Mouse (Mus musculus) kidney, embryonic 16.5 days (tissue): ENCODE measurements around the gene Megf6. TPM values are rescaled to one million over a fixed set of nuclear protein-coding genes. Genes with fewer than 3 reads are reported as not detected.
A peak's percentile ranks its signal among the peaks of the same experiment; 100 is the strongest.

Experiments
- ATAC-seq: fragments of 200-750 bp; cut with Nextera tagmentation; 2 replicates; pipeline ENCODE4 v1.8.0; 2017; ENCODE audit warnings: moderate TSS enrichment; ENCODE audit not compliant: low FRiP score, low TSS enrichment
- H3K27ac ChIP-seq: fragments of 300-500 bp; sonication (generic); 2 replicates; pipeline ENCODE4 v1.5.1; 2014; ENCODE audit warnings: low read length
- H3K27me3 ChIP-seq: fragments of 300-500 bp; sonication (generic); 2 replicates; pipeline ENCODE4 v1.6.1; 2014; ENCODE audit warnings: low read length, control low read depth, mixed read lengths; ENCODE audit not compliant: insufficient read depth
- H3K36me3 ChIP-seq: fragments of 300-500 bp; sonication (generic); 2 replicates; pipeline ENCODE4 v1.6.1; 2014; ENCODE audit warnings: low read length, control low read depth, mixed read lengths; ENCODE audit not compliant: insufficient read depth
- H3K4me1 ChIP-seq: fragments of 300-500 bp; sonication (generic); 2 replicates; pipeline ENCODE4 v1.6.1; 2014; ENCODE audit warnings: low read length, control low read depth, mixed read lengths; ENCODE audit not compliant: insufficient read depth
- H3K4me2 ChIP-seq: fragments of 300-500 bp; sonication (generic); replicated peaks from 2 replicates; pipeline ENCODE4 v1.6.1; 2014; ENCODE audit warnings: low read depth, low read length
- H3K4me3 ChIP-seq: fragments of 300-500 bp; sonication (generic); 2 replicates; pipeline ENCODE4 v1.5.1; 2014; ENCODE audit warnings: mild to moderate bottlenecking, low read length
- H3K9ac ChIP-seq: fragments of 300-500 bp; sonication (generic); replicated peaks from 2 replicates; pipeline ENCODE4 v1.6.1; 2014; ENCODE audit warnings: low read length
- H3K9me3 ChIP-seq: fragments of 300-500 bp; sonication (generic); 2 replicates; pipeline ENCODE4 v1.6.1; 2016; ENCODE audit warnings: low read length, control low read depth
- WGBS: fragments of 180-500 bp; shearing (Covaris S2); extraction: QIAGEN DNeasy Blood & Tissue Kit; methylation state at CpG from one replicate; pipeline ENCODE4 v1.1.7; 2014; 5-methylcytosine and 5-hydroxymethylcytosine counted together
- polyA plus RNA-seq: library from polyadenylated mRNA; unstranded; fragments of >200 nt; fragmentation: Nextera tagmentation; extraction: Ambion mirVana; gene quantifications from 2 replicates; pipeline ENCODE4 v1.2.1, GENCODE M21; 2015

Megf6 gene
- polyA plus RNA-seq, 1 experiment from 2014 or later, result 15.7 TPM

GRCm38 (mm10) chr4:154177257-154177656, 6.7 kb downstream of the Megf6 start:
- Histone ChIP-seq H3K36me3 (no peaks in the 10 kb centered on the region), H3K9me3 (no peaks in the 10 kb centered on the region), H3K4me3 (no peak overlapping the region), H3K9ac (no peak overlapping the region), H3K4me1 (no peaks in the 10 kb centered on the region), H3K4me2 (no peak overlapping the region), H3K27me3 (peaks cover 10% of the 10 kb centered on the region; the same call in 1 of the 2 replicates), H3K27ac (no peak overlapping the region)
- 0 out of 2 replicates have a peak, but pooled peaks have one; percentile 16 for ATAC-seq
- 59% methylated on average over 8 of the region's 8 CpGs for WGBS

DNA sequence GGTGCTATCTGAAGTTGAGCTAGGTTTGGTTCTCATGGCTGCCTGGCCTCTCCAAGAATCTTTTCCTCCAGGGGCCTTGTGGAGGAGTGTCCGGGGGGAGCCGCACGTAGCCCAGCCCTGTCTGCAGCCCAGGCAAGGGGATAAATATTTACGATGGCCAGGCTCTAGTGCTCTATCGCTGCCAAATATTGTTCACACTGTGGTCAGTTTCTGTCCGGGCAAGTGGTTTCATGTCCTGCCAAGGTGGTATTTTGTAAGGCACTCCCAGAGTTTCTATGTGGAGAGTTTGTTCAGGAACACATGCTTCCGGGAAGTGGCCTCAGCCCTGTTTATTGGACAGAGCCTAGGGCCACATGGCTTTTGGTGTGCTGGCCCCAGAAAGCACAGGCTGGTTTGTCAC, 10.5 kb downstream of the Megf6 start:
- Histone ChIP-seq H3K36me3 (no peaks in the 10 kb centered on the region), H3K4me2 (no peak overlapping the region), H3K4me3 (no peak overlapping the region), H3K27me3 (no peaks in the 10 kb centered on the region), H3K4me1 (no peaks in the 10 kb centered on the region), H3K9ac (no peak overlapping the region), H3K9me3 (no peaks in the 10 kb centered on the region), H3K27ac (no peak overlapping the region)
- 35% methylated on average over 7 of the region's 7 CpGs for WGBS
- ATAC-seq, result no peak

DNA sequence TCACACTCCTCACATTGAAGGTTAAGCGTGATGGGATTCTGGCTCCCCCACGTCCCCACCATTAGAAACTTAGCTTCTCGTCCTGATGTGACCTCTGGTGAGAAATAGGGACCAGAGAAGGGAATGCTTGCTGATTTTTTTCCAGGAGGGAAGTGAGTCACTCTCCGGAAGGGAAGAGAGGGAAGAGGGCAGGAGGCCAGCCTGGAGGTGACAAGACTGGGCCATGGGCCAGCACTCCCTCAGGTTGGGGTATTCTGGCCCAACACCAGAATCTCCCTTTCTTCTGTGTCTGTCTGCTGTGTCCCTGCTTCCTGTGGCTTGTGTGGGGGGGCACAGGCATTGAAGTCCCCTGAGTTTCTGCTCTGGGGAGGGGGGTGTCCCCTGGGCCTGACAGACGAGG, 13.0 kb downstream of the Megf6 start:
- ATAC-seq, result no peak

DNA sequence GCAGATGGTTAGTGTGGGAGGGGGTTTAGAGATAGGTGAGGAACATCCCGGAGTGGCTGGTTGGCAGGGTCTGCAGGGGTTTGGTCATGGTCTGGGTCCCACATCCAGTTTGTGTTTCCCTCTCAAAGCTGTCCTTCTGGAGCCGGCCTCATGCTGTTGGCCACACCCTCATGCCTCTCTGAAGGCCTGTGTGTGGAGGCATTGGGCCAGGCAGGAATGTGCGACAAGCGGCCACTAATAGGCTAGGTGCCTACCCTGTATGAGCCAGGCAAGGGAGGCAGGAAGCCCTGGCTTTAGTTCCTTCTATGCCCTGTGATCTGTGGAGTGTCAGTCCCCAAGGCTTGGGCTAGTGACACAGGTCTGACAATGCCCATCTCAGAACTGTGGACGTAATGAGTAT, 14.5 kb downstream of the Megf6 start:
- Histone ChIP-seq H3K36me3 (no peaks in the 10 kb centered on the region), H3K27me3 (no peaks in the 10 kb centered on the region), H3K27ac (no peak overlapping the region), H3K4me3 (no peak overlapping the region), H3K9ac (no peak overlapping the region), H3K4me2 (no peak overlapping the region), H3K9me3 (no peaks in the 10 kb centered on the region), H3K4me1 (peaks cover 5% of the 10 kb centered on the region; the same call in 1 of the 2 replicates)
- WGBS, result 75% methylated on average over 5 of the region's 5 CpGs
- no peak for ATAC-seq

More for the DNA sequence above, 13.0 kb downstream of the Megf6 start:
- no peak overlapping the region for H3K9ac ChIP-seq
- no peaks in the 10 kb centered on the region for H3K4me1 ChIP-seq
- 64% methylated on average over 5 of the region's 5 CpGs for WGBS
- H3K36me3 ChIP-seq, result no peaks in the 10 kb centered on the region
- H3K9me3 ChIP-seq, result no peaks in the 10 kb centered on the region
- H3K27ac ChIP-seq, result no peak overlapping the region
- H3K4me2 ChIP-seq, result no peak overlapping the region
- no peaks in the 10 kb centered on the region for H3K27me3 ChIP-seq
- H3K4me3 ChIP-seq, result no peak overlapping the region

DNA sequence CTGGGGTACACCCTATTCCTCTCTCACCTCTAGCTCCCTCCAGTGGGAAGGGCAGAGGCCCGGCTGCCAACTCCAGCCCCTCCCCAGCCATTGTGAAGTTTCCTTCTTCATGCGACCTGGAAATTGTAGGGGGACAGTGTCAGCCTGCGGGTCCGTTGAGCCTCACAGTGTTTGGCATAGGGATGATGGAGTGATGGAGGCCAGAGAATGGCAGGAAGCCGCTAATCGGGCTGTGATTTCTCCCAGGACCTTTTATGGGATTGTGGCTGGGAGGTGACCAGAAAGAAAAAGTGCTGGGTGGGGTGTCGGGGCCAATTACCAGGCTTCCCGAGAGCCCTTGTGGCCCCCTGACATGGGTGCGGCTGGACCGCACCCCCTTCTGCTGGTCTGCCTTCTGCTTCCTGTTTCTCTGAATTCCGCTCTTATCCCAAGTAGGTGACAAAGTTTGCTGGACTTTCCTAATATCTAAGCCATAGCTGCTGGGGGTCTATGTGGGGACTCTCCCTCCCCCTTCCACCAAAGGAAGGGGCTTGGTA, 15.5 kb downstream of the Megf6 start:
- no peaks in the 10 kb centered on the region for H3K27me3 ChIP-seq
- no peak overlapping the region for H3K4me2 ChIP-seq
- H3K9me3 ChIP-seq, result no peaks in the 10 kb centered on the region
- no peak overlapping the region for H3K4me3 ChIP-seq
- no peaks in the 10 kb centered on the region for H3K36me3 ChIP-seq
- no peak overlapping the region for H3K9ac ChIP-seq
- no peak overlapping the region for H3K27ac ChIP-seq
- WGBS, result 48% methylated on average over 11 of the region's 11 CpGs
- no peak for ATAC-seq
- peaks cover 5% of the 10 kb centered on the region; the same call in 1 of the 2 replicates for H3K4me1 ChIP-seq

DNA sequence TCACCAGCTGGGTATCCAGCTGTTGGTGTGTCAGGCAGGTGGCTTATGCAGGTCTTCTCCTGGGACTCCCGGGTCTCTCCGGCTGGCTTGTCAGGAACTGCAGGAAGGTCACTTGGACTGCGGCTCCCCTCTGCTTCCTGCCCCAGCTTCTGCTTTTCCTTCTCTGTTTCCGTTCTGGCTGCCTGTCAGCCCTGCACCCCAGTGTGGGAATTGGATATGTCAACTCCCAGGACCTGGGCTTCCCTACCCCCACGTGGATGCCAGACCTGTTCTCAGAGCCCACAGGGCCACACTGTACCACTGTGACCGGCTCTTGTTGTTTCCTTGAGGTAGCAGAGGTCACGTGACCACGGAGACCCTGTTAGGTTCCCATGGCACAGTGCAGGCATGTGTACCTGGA, 18.4 kb downstream of the Megf6 start:
- peak; percentile 29; the same call in 1 of the 2 replicates for ATAC-seq
- 45% methylated on average over 8 of the region's 8 CpGs for WGBS

GRCm38 (mm10) chr4:154197961-154198360, 27.4 kb downstream of the Megf6 start:
- peaks cover 3% of the 10 kb centered on the region; the same call in 1 of the 2 replicates for H3K9me3 ChIP-seq
- H3K27me3 ChIP-seq, result no peaks in the 10 kb centered on the region
- H3K27ac ChIP-seq, result no peak overlapping the region
- H3K36me3 ChIP-seq, result no peaks in the 10 kb centered on the region
- 59% methylated on average over 6 of the region's 6 CpGs for WGBS
- H3K4me3 ChIP-seq, result no peak overlapping the region
- H3K4me2 ChIP-seq, result no peak overlapping the region
- no peak for ATAC-seq
- no peaks in the 10 kb centered on the region for H3K4me1 ChIP-seq
- H3K9ac ChIP-seq, result no peak overlapping the region

More for the DNA sequence above, 18.4 kb downstream of the Megf6 start:
- Histone ChIP-seq H3K4me1 (peaks cover 5% of the 10 kb centered on the region; the same call in 1 of the 2 replicates), H3K9me3 (no peaks in the 10 kb centered on the region), H3K4me2 (no peak overlapping the region), H3K27me3 (no peaks in the 10 kb centered on the region), H3K4me3 (no peak overlapping the region), H3K9ac (no peak overlapping the region), H3K36me3 (no peaks in the 10 kb centered on the region), H3K27ac (no peak overlapping the region)

- H3K4me2 ChIP-seq, result no peak overlapping the region
- no peaks in the 10 kb centered on the region for H3K36me3 ChIP-seq
- WGBS, result 63% methylated on average over 7 of the region's 7 CpGs
- H3K9me3 ChIP-seq, result peaks cover 3% of the 10 kb centered on the region; the same call in 1 of the 2 replicates
- no peaks in the 10 kb centered on the region for H3K4me1 ChIP-seq
- H3K4me3 ChIP-seq, result no peak overlapping the region
- no peak overlapping the region for H3K9ac ChIP-seq
- ATAC-seq, result no peak
- no peaks in the 10 kb centered on the region for H3K27me3 ChIP-seq
- H3K27ac ChIP-seq, result no peak overlapping the region
Measured at GRCm38 (mm10) chr4:154198377-154198961, 27.9 kb downstream of the Megf6 start.

DNA sequence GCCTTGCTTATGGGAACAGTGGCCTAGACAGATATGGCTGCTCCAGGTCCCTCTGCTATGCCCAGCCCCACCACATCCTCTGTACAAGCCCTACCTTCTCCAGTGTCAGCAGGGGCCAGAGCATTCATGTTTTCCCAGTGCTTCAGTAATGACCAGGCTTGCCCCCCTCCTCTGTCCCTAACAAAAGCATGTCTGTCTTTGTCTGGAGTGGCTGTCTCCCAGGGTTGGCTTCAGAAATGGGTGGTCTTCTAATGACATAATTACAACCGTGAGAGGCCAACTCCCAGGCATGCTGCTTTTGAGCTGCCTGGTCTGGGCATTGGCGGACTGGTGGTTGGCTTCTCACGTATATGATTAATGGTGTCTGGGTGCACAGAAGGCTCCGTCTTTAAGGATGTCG, 31.0 kb downstream of the Megf6 start:
- Histone ChIP-seq H3K9ac (no peak overlapping the region), H3K27ac (no peak overlapping the region), H3K4me1 (no peaks in the 10 kb centered on the region), H3K9me3 (no peaks in the 10 kb centered on the region), H3K36me3 (no peaks in the 10 kb centered on the region), H3K4me3 (no peak overlapping the region), H3K4me2 (no peak overlapping the region), H3K27me3 (no peaks in the 10 kb centered on the region)
- WGBS, result 61% methylated on average over 5 of the region's 5 CpGs
- no peak for ATAC-seq

GRCm38 (mm10) chr4:154204532-154204931, 34.0 kb downstream of the Megf6 start:
- Histone ChIP-seq H3K36me3 (no peaks in the 10 kb centered on the region), H3K4me1 (0 out of 2 replicates have a peak, but pooled peaks cover 3% of the 10 kb centered on the region), H3K9ac (peak overlapping the region; percentile 15; the same call in 1 of the 2 replicates), H3K27ac (no peak overlapping the region), H3K4me2 (no peak overlapping the region), H3K27me3 (no peaks in the 10 kb centered on the region), H3K9me3 (no peaks in the 10 kb centered on the region), H3K4me3 (no peak overlapping the region)
- no peak for ATAC-seq
- 70% methylated on average over 7 of the region's 7 CpGs for WGBS
